Mouse (Mus musculus) WW6 (cell line): Measurements from ENCODE around the gene Prokr2.
"Not testable (repeated sequence)": the region's sequence is repeated elsewhere in the genome, so short reads cannot be mapped to it uniquely, and the experiment has no call there.

Experiments used
- DNase-seq: peaks from one replicate; pipeline ENCODE4 v3.0.0-alpha.2; 2013; ENCODE audit warnings: low read depth, low spot score

The Prokr2 gene

GRCm38 (mm10) chr2:132340350-132340749, 44.9 kb downstream of the Prokr2 start:
- no peak for DNase-seq

GRCm38 (mm10) chr2:132337202-132337601, 48.0 kb downstream of the Prokr2 start:
- no peak for DNase-seq

- no peak for DNase-seq
These were observed 61.7 kb downstream of the Prokr2 start for GRCm38 (mm10) chr2:132323541-132323940.

GRCm38 (mm10) chr2:132320516-132320915, 64.7 kb downstream of the Prokr2 start:
- no peak for DNase-seq

- DNase-seq, result no peak
These were observed 68.1 kb downstream of the Prokr2 start for GRCm38 (mm10) chr2:132317178-132317577.

GRCm38 (mm10) chr2:132316041-132316808, 69.0 kb downstream of the Prokr2 start:
- DNase-seq, result peak; percentile 28

GRCm38 (mm10) chr2:132314057-132314456, 71.2 kb downstream of the Prokr2 start:
- DNase-seq, result not testable (repeated sequence)

GRCm38 (mm10) chr2:132313568-132313967, 71.7 kb downstream of the Prokr2 start:
- DNase-seq, result no peak

GRCm38 (mm10) chr2:132312616-132313015, 72.6 kb downstream of the Prokr2 start:
- no peak for DNase-seq

- DNase-seq, result no peak
These were observed 75.8 kb downstream of the Prokr2 start for GRCm38 (mm10) chr2:132309398-132309930.

- DNase-seq, result no peak
These were observed 76.4 kb downstream of the Prokr2 start for GRCm38 (mm10) chr2:132308829-132309228.

GRCm38 (mm10) chr2:132307213-132307843, 77.9 kb downstream of the Prokr2 start:
- no peak for DNase-seq

GRCm38 (mm10) chr2:132305988-132306387, 79.3 kb downstream of the Prokr2 start:
- peak; percentile 26 for DNase-seq

GRCm38 (mm10) chr2:132305165-132305564, 80.1 kb downstream of the Prokr2 start:
- DNase-seq, result no peak

GRCm38 (mm10) chr2:132301436-132301835, 83.8 kb downstream of the Prokr2 start:
- no peak for DNase-seq

- DNase-seq, result no peak
These were observed 87.0 kb downstream of the Prokr2 start for GRCm38 (mm10) chr2:132298250-132298649.

GRCm38 (mm10) chr2:132293694-132294450, 91.4 kb downstream of the Prokr2 start:
- DNase-seq, result no peak

- no peak for DNase-seq
These were observed 93.2 kb downstream of the Prokr2 start for GRCm38 (mm10) chr2:132292083-132292482.

- no peak for DNase-seq
These were observed 94.0 kb downstream of the Prokr2 start for GRCm38 (mm10) chr2:132291265-132291664.

GRCm38 (mm10) chr2:132290808-132291207, 94.4 kb downstream of the Prokr2 start:
- DNase-seq, result no peak

GRCm38 (mm10) chr2:132289213-132289612, 96.0 kb downstream of the Prokr2 start:
- not testable (repeated sequence) for DNase-seq
